Mouse (Mus musculus) layer of hippocampus, postnatal 10 days (tissue): ENCODE results near the gene Trpm8. TPM values are rescaled to one million over a fixed set of nuclear protein-coding genes. Genes with fewer than 3 reads are reported as not detected.

Experiments used
- DNase-seq, 2 experiments: peaks; one replicate each; pipeline ENCODE4 v3.0.0; 2021; ENCODE audit warnings: low spot score in 2 of 2
- long read RNA-seq: library from polyadenylated mRNA; stranded (forward); transcript quantifications from one replicate; pipeline ENCODE4 v2.0.0, GENCODE M21; 2023
- total RNA-seq, 2 experiments: library from RNA; stranded (reverse); gene quantifications; 2 replicates each; pipeline ENCODE4 v1.2.3; 2021

Trpm8 gene
- total RNA-seq, result under 1 TPM; 0.51 to 0.71 TPM
- long read RNA-seq, partial matches to known transcripts, result 1 of 3 reads
- long read RNA-seq, other reads (novel, unspliced or antisense), result 2 of 3 reads

GRCm38 (mm10) chr1:88277098-88277817 is at the start of gene Trpm8, which contains the start of gene Hjurp:
Gene Trpm8, plus strand, starts transcription at chr1:88277661.
Gene Hjurp, minus strand, starts transcription at chr1:88277633.
- DNase-seq, result peak; percentile 100

GRCm38 (mm10) chr1:88228121-88228520 is 49.3 kb upstream of the Trpm8 start:
- no peak for DNase-seq

- DNase-seq, result no peak
Observed at GRCm38 (mm10) chr1:88229566-88229965, 47.9 kb upstream of the Trpm8 start.

GRCm38 (mm10) chr1:88229986-88230385 is 47.5 kb upstream of the Trpm8 start:
- DNase-seq, result no peak

GRCm38 (mm10) chr1:88230421-88230820 is 47.0 kb upstream of the Trpm8 start:
- DNase-seq, result no peak

GRCm38 (mm10) chr1:88230981-88231802 is 46.3 kb upstream of the Trpm8 start:
- no peak for DNase-seq

- no peak for DNase-seq
Observed at GRCm38 (mm10) chr1:88231803-88232499, 45.5 kb upstream of the Trpm8 start.

GRCm38 (mm10) chr1:88232664-88233380 is 44.6 kb upstream of the Trpm8 start:
- no peak for DNase-seq

- no peak for DNase-seq
Observed at GRCm38 (mm10) chr1:88233421-88234247, 43.8 kb upstream of the Trpm8 start.

GRCm38 (mm10) chr1:88234248-88234610 is 43.2 kb upstream of the Trpm8 start:
- no peak for DNase-seq

GRCm38 (mm10) chr1:88234646-88235045 is 42.8 kb upstream of the Trpm8 start:
- no peak for DNase-seq

- DNase-seq, result no peak
Observed at GRCm38 (mm10) chr1:88235046-88235893, 42.2 kb upstream of the Trpm8 start.

- no peak for DNase-seq
Observed at GRCm38 (mm10) chr1:88235894-88236415, 41.5 kb upstream of the Trpm8 start.

- DNase-seq, result no peak
Observed at GRCm38 (mm10) chr1:88237311-88237710, 40.1 kb upstream of the Trpm8 start.

- no peak for DNase-seq
Observed at GRCm38 (mm10) chr1:88238771-88239170, 38.7 kb upstream of the Trpm8 start.

- no peak for DNase-seq
Observed at GRCm38 (mm10) chr1:88240072-88240471, 37.4 kb upstream of the Trpm8 start.

GRCm38 (mm10) chr1:88240579-88240978 is 36.9 kb upstream of the Trpm8 start:
- DNase-seq, result no peak

- no peak for DNase-seq
Observed at GRCm38 (mm10) chr1:88243861-88244260, 33.6 kb upstream of the Trpm8 start.

- DNase-seq, result no peak
Observed at GRCm38 (mm10) chr1:88245881-88246280, 31.6 kb upstream of the Trpm8 start.
